Mouse (Mus musculus): ENCODE results near the gene Gng8. TPM values are rescaled to one million over a fixed set of nuclear protein-coding genes. Genes with fewer than 3 reads are reported as not detected.

Gng8 gene
- polyA plus RNA-seq, 1 experiment from 2014 or later = 5.4 TPM

- peak overlapping the region; percentile 99 for H3K27ac ChIP-seq (replicated peaks)
Measured at GRCm38 (mm10) chr7:16921881-16922335, 30.3 kb downstream of the Gng8 start.

GRCm38 (mm10) chr7:16922360-16922973 lies 30.9 kb downstream of the Gng8 start:
- Histone ChIP-seq H3K4me3 (peak overlapping the region; percentile 97), H3K27me3 (ENCODE audit: low read depth, poor library complexity, severe bottlenecking) (no peaks in the 10 kb centered on the region), H3K36me3 (peaks cover 45% of the 10 kb centered on the region), H3K4me1 (peaks cover 45% of the 10 kb centered on the region), H3K9me3 (replicated peaks) (no peaks in the 10 kb centered on the region), H3K27ac (replicated peaks) (peak overlapping the region; percentile 99)
- DNase-seq (ENCODE audit: low spot score) = no peak
- 69% methylated on average over 10 of the region's 10 CpGs for WGBS

More at GRCm38 (mm10) chr7:16921881-16922335, 30.3 kb downstream of the Gng8 start:
- Histone ChIP-seq H3K27me3 (ENCODE audit: low read depth, poor library complexity, severe bottlenecking) (no peaks in the 10 kb centered on the region), H3K9me3 (replicated peaks) (no peaks in the 10 kb centered on the region), H3K4me3 (peak overlapping the region; percentile 97), H3K36me3 (peaks cover 51% of the 10 kb centered on the region), H3K4me1 (peaks cover 45% of the 10 kb centered on the region)
- DNase-seq (ENCODE audit: low spot score) = peak; percentile 28
- 78% methylated on average over 6 of the region's 6 CpGs for WGBS

- peaks cover 35% of the 10 kb centered on the region for H3K36me3 ChIP-seq
- H3K9me3 ChIP-seq (replicated peaks) = no peaks in the 10 kb centered on the region
- H3K27ac ChIP-seq (replicated peaks) = peak overlapping the region; percentile 99
- WGBS = under 1% methylated on average over 57 of the region's 57 CpGs
- DNase-seq (ENCODE audit: low spot score) = no peak
- H3K4me3 ChIP-seq = peak overlapping the region; percentile 97
- peaks cover 45% of the 10 kb centered on the region for H3K4me1 ChIP-seq
- H3K27me3 ChIP-seq (ENCODE audit: low read depth, poor library complexity, severe bottlenecking) = no peaks in the 10 kb centered on the region
Measured at GRCm38 (mm10) chr7:16923283-16924036, 31.9 kb downstream of the Gng8 start.

GRCm38 (mm10) chr7:16924037-16924834 lies 32.6 kb downstream of the Gng8 start, which contains the start of gene Calm3:
Gene Calm3 (minus strand): TSS chr7:16924114.
- H3K27ac ChIP-seq (replicated peaks) = peak within 1 kb of the TSS; percentile 99
- peak; percentile 100 for DNase-seq (ENCODE audit: low spot score)
- 1% methylated on average over 64 of the region's 64 CpGs for WGBS
- H3K27me3 ChIP-seq (ENCODE audit: low read depth, poor library complexity, severe bottlenecking) = no peaks in the 10 kb centered on the region
- H3K4me1 ChIP-seq = peaks cover 39% of the 10 kb centered on the region
- peaks cover 28% of the 10 kb centered on the region for H3K36me3 ChIP-seq
- no peaks in the 10 kb centered on the region for H3K9me3 ChIP-seq (replicated peaks)
- peak within 1 kb of the TSS; percentile 97 for H3K4me3 ChIP-seq

- H3K4me3 ChIP-seq = no peak overlapping the region
- WGBS = 53% methylated on average over 2 of the region's 2 CpGs
- no peaks in the 10 kb centered on the region for H3K9me3 ChIP-seq (replicated peaks)
- H3K4me1 ChIP-seq = peaks cover 11% of the 10 kb centered on the region
- no peaks in the 10 kb centered on the region for H3K27me3 ChIP-seq (ENCODE audit: low read depth, poor library complexity, severe bottlenecking)
- no peak for DNase-seq (ENCODE audit: low spot score)
- no peaks in the 10 kb centered on the region for H3K36me3 ChIP-seq
- H3K27ac ChIP-seq (replicated peaks) = no peak overlapping the region
Measured at GRCm38 (mm10) chr7:16928341-16928740, 36.8 kb downstream of the Gng8 start.

GRCm38 (mm10) chr7:16930850-16931249 lies 39.3 kb downstream of the Gng8 start:
- 3% methylated on average over 1 of the region's 1 CpGs for WGBS
- no peaks in the 10 kb centered on the region for H3K27me3 ChIP-seq (ENCODE audit: low read depth, poor library complexity, severe bottlenecking)
- DNase-seq (ENCODE audit: low spot score) = peak; percentile 72
- H3K27ac ChIP-seq (replicated peaks) = no peak overlapping the region
- H3K36me3 ChIP-seq = no peaks in the 10 kb centered on the region
- H3K4me3 ChIP-seq = no peak overlapping the region
- H3K4me1 ChIP-seq = peaks cover 16% of the 10 kb centered on the region
- no peaks in the 10 kb centered on the region for H3K9me3 ChIP-seq (replicated peaks)

- DNase-seq (ENCODE audit: low spot score) = peak; percentile 86
- no peaks in the 10 kb centered on the region for H3K36me3 ChIP-seq
- H3K4me1 ChIP-seq = peaks cover 16% of the 10 kb centered on the region
- no peaks in the 10 kb centered on the region for H3K27me3 ChIP-seq (ENCODE audit: low read depth, poor library complexity, severe bottlenecking)
- no peak overlapping the region for H3K4me3 ChIP-seq
- 18% methylated on average over 14 of the region's 14 CpGs for WGBS
- H3K27ac ChIP-seq (replicated peaks) = no peak overlapping the region
- H3K9me3 ChIP-seq (replicated peaks) = no peaks in the 10 kb centered on the region
Measured at GRCm38 (mm10) chr7:16931968-16932627, 40.5 kb downstream of the Gng8 start.

- DNase-seq (ENCODE audit: low spot score) = peak; percentile 47
Measured at GRCm38 (mm10) chr7:16932704-16933577, 41.4 kb downstream of the Gng8 start.

GRCm38 (mm10) chr7:16937312-16937711 lies 45.7 kb downstream of the Gng8 start:
- WGBS = 39% methylated on average over 4 of the region's 4 CpGs
- Histone ChIP-seq H3K9me3 (replicated peaks) (no peaks in the 10 kb centered on the region), H3K4me1 (peaks cover 34% of the 10 kb centered on the region), H3K4me3 (no peak overlapping the region), H3K27ac (replicated peaks) (no peak overlapping the region), H3K27me3 (ENCODE audit: low read depth, poor library complexity, severe bottlenecking) (peaks cover 10% of the 10 kb centered on the region; the same call in 1 of the 2 replicates), H3K36me3 (no peaks in the 10 kb centered on the region)
- DNase-seq (ENCODE audit: low spot score) = peak; percentile 16

More at GRCm38 (mm10) chr7:16932704-16933577, 41.4 kb downstream of the Gng8 start:
- Histone ChIP-seq H3K27ac (replicated peaks) (no peak overlapping the region), H3K9me3 (replicated peaks) (no peaks in the 10 kb centered on the region), H3K27me3 (ENCODE audit: low read depth, poor library complexity, severe bottlenecking) (no peaks in the 10 kb centered on the region), H3K36me3 (no peaks in the 10 kb centered on the region), H3K4me1 (peaks cover 16% of the 10 kb centered on the region), H3K4me3 (no peak overlapping the region)
- WGBS = 46% methylated on average over 14 of the region's 14 CpGs

- H3K4me3 ChIP-seq = 0 out of 2 replicates have a peak overlapping the region, but pooled peaks have one; percentile 7
- peak; percentile 47 for DNase-seq (ENCODE audit: low spot score)
- H3K9me3 ChIP-seq (replicated peaks) = no peaks in the 10 kb centered on the region
- H3K27me3 ChIP-seq (ENCODE audit: low read depth, poor library complexity, severe bottlenecking) = peaks cover 15% of the 10 kb centered on the region; the same call in 1 of the 2 replicates
- no peaks in the 10 kb centered on the region for H3K36me3 ChIP-seq
- H3K27ac ChIP-seq (replicated peaks) = 0 out of 2 replicates have a peak overlapping the region, but pooled peaks have one; percentile 38
- 73% methylated on average over 17 of the region's 17 CpGs for WGBS
- H3K4me1 ChIP-seq = peaks cover 31% of the 10 kb centered on the region
Measured at GRCm38 (mm10) chr7:16938117-16938791, 46.7 kb downstream of the Gng8 start.

- DNase-seq (ENCODE audit: low spot score) = no peak
- Histone ChIP-seq H3K4me1 (peaks cover 44% of the 10 kb centered on the region), H3K4me3 (no peak overlapping the region), H3K36me3 (no peaks in the 10 kb centered on the region), H3K27me3 (ENCODE audit: low read depth, poor library complexity, severe bottlenecking) (peaks cover 31% of the 10 kb centered on the region), H3K27ac (replicated peaks) (peak overlapping the region; percentile 55; the same call in 1 of the 2 replicates), H3K9me3 (replicated peaks) (no peaks in the 10 kb centered on the region)
- WGBS = 61% methylated on average over 7 of the region's 7 CpGs
Measured at GRCm38 (mm10) chr7:16940292-16940691, 48.7 kb downstream of the Gng8 start.
